Mouse (Mus musculus) gastrocnemius, adult 2 months (tissue): ENCODE data around the gene Rapgef4. TPM values are rescaled to one million over a fixed set of nuclear protein-coding genes. Genes with fewer than 3 reads are reported as not detected.

Source experiments
- DNase-seq: peaks from one replicate; pipeline ENCODE4 v3.0.0; 2022
- H3K27ac ChIP-seq: fragments of 200-600 bp; 2 replicates; pipeline ENCODE4 v1.8.1; 2022; ENCODE audit warnings: mild to moderate bottlenecking
- H3K4me3 ChIP-seq: fragments of 200-600 bp; 2 replicates; pipeline ENCODE4 v1.8.1; 2022; ENCODE audit warnings: mild to moderate bottlenecking, moderate library complexity
- CTCF ChIP-seq: fragments of 200-600 bp; IDR thresholded peaks from 2 replicates; pipeline ENCODE4 v1.8.1; 2022; ENCODE audit warnings: antibody characterized with exemption, mild to moderate bottlenecking, moderate library complexity
- intact Hi-C: fragments of 180-260 bp; cut with DNase I; formaldehyde crosslinking; loops from one replicate; pipeline ENCODE4 v1.15.1; 2025
- long read RNA-seq, 2 experiments: library from polyadenylated mRNA; stranded (forward); transcript quantifications; one replicate each; pipeline ENCODE4 v2.0.0; 2021
- total RNA-seq, 2 experiments: library from RNA; stranded (reverse); gene quantifications; 2 replicates each; pipeline ENCODE4 v1.2.3; 2021

Gene Rapgef4
- 1 to 10 TPM; 1.8 to 3.2 TPM for total RNA-seq
- long read RNA-seq, experiment 1, partial matches to known transcripts: 0 of 1 reads
- long read RNA-seq, experiment 1, other reads (novel, unspliced or antisense): 1 of 1 reads
- long read RNA-seq, experiment 2, partial matches to known transcripts: 0 of 1 reads
- long read RNA-seq, experiment 2, other reads (novel, unspliced or antisense): 1 of 1 reads

- intact Hi-C loops: no loop called here
- Histone ChIP-seq H3K27ac (no peak within 1 kb of the TSS), H3K4me3 (peak within 1 kb of the TSS; percentile 65)
- no peak for DNase-seq
- TF ChIP-seq CTCF: no peak
Observed at GRCm38 (mm10) chr2:71980771-71981342, at the start of gene Rapgef4. Rapgef4 (plus strand) TSS chr2:71981240.

- intact Hi-C loops: no loop called here
- TF ChIP-seq CTCF: no peak
- Histone ChIP-seq H3K4me3 (no peak overlapping the region), H3K27ac (no peak overlapping the region)
- no peak for DNase-seq
Observed at GRCm38 (mm10) chr2:71934046-71934445, 47.0 kb upstream of the Rapgef4 start.

- peak overlapping the region; percentile 90 for H3K27ac ChIP-seq
- H3K4me3 ChIP-seq: no peak overlapping the region
- no peak for DNase-seq
- TF ChIP-seq CTCF: no peak
- intact Hi-C loops: loop anchor here (5.0 kb wide), 1 partner anchor 34 kb away; no protein-coding TSS in a partner anchor
Observed at GRCm38 (mm10) chr2:71936711-71937110, 44.3 kb upstream of the Rapgef4 start.

GRCm38 (mm10) chr2:71937649-71938308 is 43.3 kb upstream of the Rapgef4 start:
- Histone ChIP-seq H3K27ac (peak overlapping the region; percentile 90), H3K4me3 (peak overlapping the region; percentile 58)
- intact Hi-C loops: loop anchor here (5.0 kb wide), 1 partner anchor 35 kb away; no protein-coding TSS in a partner anchor
- no peak for TF ChIP-seq CTCF
- DNase-seq: no peak

DNA sequence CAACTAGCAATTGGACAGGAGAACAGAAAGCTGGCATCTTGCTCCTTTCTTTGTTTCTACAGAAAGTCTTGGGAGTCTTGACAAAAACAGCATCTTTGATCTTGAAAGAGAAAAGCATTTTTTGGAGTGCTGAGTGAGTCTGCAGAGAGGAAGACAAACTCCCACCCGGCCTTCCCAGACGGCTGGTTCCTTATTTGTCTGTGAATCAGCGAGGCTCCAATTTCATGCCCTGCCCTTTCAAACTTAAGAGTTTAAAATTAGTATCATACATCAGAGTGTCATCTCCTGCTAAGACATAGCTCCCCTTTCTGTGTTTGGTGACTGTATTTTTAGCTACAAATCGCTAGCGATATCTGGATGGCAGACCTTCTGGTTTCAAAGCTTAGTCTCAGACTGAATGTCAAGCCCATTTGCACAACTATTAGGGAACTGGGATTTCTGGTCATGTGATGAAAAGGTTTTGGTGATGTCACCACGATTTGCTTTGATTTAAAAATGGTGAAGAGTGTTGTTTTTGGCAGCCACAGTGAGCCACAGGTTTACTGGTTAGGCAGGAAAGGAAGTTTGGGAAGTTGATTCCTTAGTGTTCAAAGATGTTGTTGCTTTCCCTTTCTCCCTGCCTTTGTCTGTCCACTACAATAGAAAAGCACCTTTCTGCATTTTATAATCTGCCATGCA is 42.2 kb upstream of the Rapgef4 start:
- intact Hi-C loops: loop anchor here (5.0 kb wide), 1 partner anchor 37 kb away; no protein-coding TSS in a partner anchor
- no peak for TF ChIP-seq CTCF
- peak overlapping the region; percentile 90 for H3K27ac ChIP-seq
- H3K4me3 ChIP-seq: peak overlapping the region; percentile 58
- DNase-seq: peak; percentile 60

DNA sequence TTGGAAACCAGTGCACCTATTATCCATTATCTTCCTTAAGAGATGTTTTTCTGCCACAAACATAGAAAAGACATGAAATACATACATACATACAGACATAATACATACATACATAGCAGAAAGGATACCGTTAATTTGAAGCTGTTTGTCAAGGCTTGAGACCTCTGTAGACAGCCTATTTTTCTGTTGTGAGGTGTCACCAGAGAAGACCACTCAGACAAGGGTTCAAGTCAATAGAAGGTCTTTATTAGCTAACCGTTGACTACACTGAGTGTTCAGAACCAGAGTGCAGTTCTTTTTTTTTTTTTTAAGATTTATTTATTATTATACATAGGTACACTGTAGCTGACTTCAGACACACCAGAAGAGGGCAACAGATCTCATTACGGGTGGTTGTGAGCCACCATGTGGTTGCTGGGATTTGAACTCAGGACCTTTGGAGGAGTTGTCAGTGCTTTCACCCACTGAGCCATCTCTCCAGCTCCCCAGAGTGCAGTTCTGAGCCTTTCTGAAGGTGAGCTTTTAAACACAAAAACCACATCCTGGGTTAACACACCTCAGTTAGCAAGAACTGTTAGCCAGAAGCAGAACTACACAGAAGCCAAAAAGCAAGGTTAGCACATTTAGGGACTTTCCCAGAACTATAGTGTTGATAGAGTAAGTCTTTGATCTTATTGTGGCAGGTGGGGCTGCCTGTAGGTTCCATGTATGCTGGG is 39.9 kb upstream of the Rapgef4 start:
- intact Hi-C loops: no loop called here
- DNase-seq: no peak
- TF ChIP-seq CTCF: no peak
- Histone ChIP-seq H3K27ac (no peak overlapping the region), H3K4me3 (no peak overlapping the region)

GRCm38 (mm10) chr2:71941721-71942087 is 39.3 kb upstream of the Rapgef4 start:
- no peak overlapping the region for H3K4me3 ChIP-seq
- no peak for DNase-seq
- no peak overlapping the region for H3K27ac ChIP-seq
- intact Hi-C loops: no loop called here
- TF ChIP-seq CTCF: no peak

GRCm38 (mm10) chr2:71951212-71951611 is 29.8 kb upstream of the Rapgef4 start:
- Histone ChIP-seq H3K4me3 (no peak overlapping the region), H3K27ac (no peak overlapping the region)
- DNase-seq: no peak
- intact Hi-C loops: no loop called here
- no peak for TF ChIP-seq CTCF

GRCm38 (mm10) chr2:71955637-71956036 is 25.4 kb upstream of the Rapgef4 start:
- Histone ChIP-seq H3K27ac (no peak overlapping the region), H3K4me3 (no peak overlapping the region)
- intact Hi-C loops: loop anchor here (1.0 to 5.0 kb wide), 2 partner anchors 57 to 103 kb away; no protein-coding TSS in a partner anchor
- TF ChIP-seq CTCF: peak; percentile 87
- peak; percentile 64 for DNase-seq

- H3K4me3 ChIP-seq: no peak overlapping the region
- intact Hi-C loops: loop anchor here (5.0 kb wide), 1 partner anchor 104 kb away; no protein-coding TSS in a partner anchor
- no peak for DNase-seq
- H3K27ac ChIP-seq: no peak overlapping the region
- TF ChIP-seq CTCF: no peak
Observed at GRCm38 (mm10) chr2:71956463-71956862, 24.6 kb upstream of the Rapgef4 start.

- Histone ChIP-seq H3K27ac (no peak overlapping the region), H3K4me3 (no peak overlapping the region)
- DNase-seq: no peak
- no peak for TF ChIP-seq CTCF
- intact Hi-C loops: loop anchor here (5.0 kb wide), 1 partner anchor 106 kb away; no protein-coding TSS in a partner anchor
Observed at GRCm38 (mm10) chr2:71957951-71958350, 23.1 kb upstream of the Rapgef4 start.

- intact Hi-C loops: loop anchor here (5.0 kb wide), 1 partner anchor 106 kb away; no protein-coding TSS in a partner anchor
- H3K4me3 ChIP-seq: no peak overlapping the region
- H3K27ac ChIP-seq: no peak overlapping the region
- peak; percentile 72 for DNase-seq
- no peak for TF ChIP-seq CTCF
Observed at GRCm38 (mm10) chr2:71958393-71958792, 22.6 kb upstream of the Rapgef4 start.
